Mouse (Mus musculus) heart, postnatal 0 days (tissue): ENCODE measurements around the gene Txnip. TPM values are rescaled to one million over a fixed set of nuclear protein-coding genes. Genes with fewer than 3 reads are reported as not detected.

ENCODE experiments used
- ATAC-seq: fragments of 200-750 bp; cut with Nextera tagmentation; 2 replicates; pipeline ENCODE4 v1.8.0; 2017; ENCODE audit warnings: low read depth, moderate number of reproducible peaks, moderate library complexity; ENCODE audit not compliant: insufficient read depth
- DNase-seq: peaks from one replicate; pipeline ENCODE4 v3.0.0-alpha.2; 2016; ENCODE audit warnings: low spot score
- H3K27ac ChIP-seq: fragments of 300-500 bp; sonication (generic); 2 replicates; pipeline ENCODE4 v1.5.1; 2014; ENCODE audit warnings: low read depth, mild to moderate bottlenecking
- H3K27me3 ChIP-seq: fragments of 300-500 bp; sonication (generic); 2 replicates; pipeline ENCODE4 v1.6.1; 2014; ENCODE audit warnings: low read length, mixed read lengths; ENCODE audit not compliant: control insufficient read depth, insufficient read depth
- H3K36me3 ChIP-seq: fragments of 300-500 bp; sonication (generic); replicated peaks from 2 replicates; pipeline ENCODE4 v1.6.1; 2014; ENCODE audit warnings: low read length, mixed read lengths; ENCODE audit not compliant: control insufficient read depth, insufficient read depth
- H3K4me1 ChIP-seq: fragments of 300-500 bp; sonication (generic); 2 replicates; pipeline ENCODE4 v1.6.1; 2014; ENCODE audit warnings: antibody characterized with exemption; ENCODE audit not compliant: control insufficient read depth, insufficient read depth
- H3K4me2 ChIP-seq: fragments of 300-500 bp; sonication (generic); 2 replicates; pipeline ENCODE4 v1.6.1; 2014; ENCODE audit warnings: low read depth, mild to moderate bottlenecking, low read length, moderate library complexity
- H3K4me3 ChIP-seq: fragments of 300-500 bp; sonication (generic); 2 replicates; pipeline ENCODE4 v1.5.1; 2014; ENCODE audit warnings: low read depth, low read length
- H3K9ac ChIP-seq: fragments of 300-500 bp; sonication (generic); replicated peaks from 2 replicates; pipeline ENCODE4 v1.6.1; 2014; ENCODE audit warnings: low read depth, low read length, mixed read lengths
- H3K9me3 ChIP-seq: fragments of 300-500 bp; sonication (generic); replicated peaks from 2 replicates; pipeline ENCODE4 v1.6.1; 2016; ENCODE audit warnings: low read length; ENCODE audit not compliant: control insufficient read depth
- CTCF ChIP-seq: IDR thresholded peaks from 2 replicates; pipeline ENCODE4 v1.5.1; 2016; ENCODE audit warnings: antibody characterized with exemption, control low read depth, low read depth
- EP300 ChIP-seq: IDR thresholded peaks from 2 replicates; pipeline ENCODE4 v1.6.1; 2016; ENCODE audit warnings: antibody characterized with exemption, low read depth
- WGBS: fragments of 180-500 bp; shearing (Covaris S2); extraction: QIAGEN DNeasy Blood & Tissue Kit; methylation state at CpG from one replicate; pipeline ENCODE4 v1.1.7; 2014; 5-methylcytosine and 5-hydroxymethylcytosine counted together
- polyA plus RNA-seq: library from polyadenylated mRNA; unstranded; fragments of >200 nt; fragmentation: Nextera tagmentation; extraction: Ambion mirVana; gene quantifications from 2 replicates; pipeline ENCODE4 v1.2.1, GENCODE M21; 2015
- total RNA-seq: library from RNA; depleted of rRNA; stranded (reverse); fragments of >200 nt; gene quantifications from 2 replicates; pipeline ENCODE4 v1.2.3, GENCODE M21; 2014; ENCODE audit warnings: low replicate concordance

Txnip gene
- total and polyA plus RNA-seq, 2 experiments from 2014 or later = 332 to 1,196 TPM

GRCm38 (mm10) chr3:96559911-96560850, 2.4 kb downstream of the Txnip start:
- Histone ChIP-seq H3K9me3 (no peaks in the 10 kb centered on the region), H3K27me3 (no peaks in the 10 kb centered on the region), H3K36me3 (peaks cover 30% of the 10 kb centered on the region), H3K4me3 (peak overlapping the region; percentile 73), H3K9ac (peak overlapping the region; percentile 96), H3K4me2 (peak overlapping the region; percentile 84), H3K27ac (peak overlapping the region; percentile 96), H3K4me1 (peaks cover 23% of the 10 kb centered on the region)
- ATAC-seq = no peak
- TF ChIP-seq EP300 (peak; percentile 79; the same call in 1 of the 2 replicates), CTCF (no peak)
- DNase-seq = no peak
- WGBS = 13% methylated on average over 23 of the region's 23 CpGs

GRCm38 (mm10) chr3:96560881-96561668, 3.3 kb downstream of the Txnip start:
- Histone ChIP-seq H3K9ac (peak overlapping the region; percentile 96), H3K36me3 (peaks cover 30% of the 10 kb centered on the region), H3K27ac (peak overlapping the region; percentile 96), H3K4me3 (peak overlapping the region; percentile 73), H3K4me2 (peak overlapping the region; percentile 84), H3K9me3 (no peaks in the 10 kb centered on the region), H3K4me1 (peaks cover 22% of the 10 kb centered on the region), H3K27me3 (no peaks in the 10 kb centered on the region)
- no peak for DNase-seq
- ATAC-seq = no peak
- TF ChIP-seq EP300 = no peak; the same call in 1 of the 2 replicates
- no peak for TF ChIP-seq CTCF
- WGBS = 39% methylated on average over 9 of the region's 9 CpGs

GRCm38 (mm10) chr3:96561946-96562681, 4.4 kb downstream of the Txnip start:
- no peaks in the 10 kb centered on the region for H3K27me3 ChIP-seq
- H3K4me1 ChIP-seq = peaks cover 19% of the 10 kb centered on the region
- 28% methylated on average over 10 of the region's 10 CpGs for WGBS
- TF ChIP-seq CTCF = no peak
- TF ChIP-seq EP300 = no peak; the same call in 1 of the 2 replicates
- ATAC-seq = peak; percentile 25
- H3K27ac ChIP-seq = peak overlapping the region; percentile 96
- peaks cover 30% of the 10 kb centered on the region for H3K36me3 ChIP-seq
- peak overlapping the region; percentile 84 for H3K4me2 ChIP-seq
- peak overlapping the region; percentile 73 for H3K4me3 ChIP-seq
- peak overlapping the region; percentile 96 for H3K9ac ChIP-seq
- peak; percentile 69 for DNase-seq
- no peaks in the 10 kb centered on the region for H3K9me3 ChIP-seq

DNA sequence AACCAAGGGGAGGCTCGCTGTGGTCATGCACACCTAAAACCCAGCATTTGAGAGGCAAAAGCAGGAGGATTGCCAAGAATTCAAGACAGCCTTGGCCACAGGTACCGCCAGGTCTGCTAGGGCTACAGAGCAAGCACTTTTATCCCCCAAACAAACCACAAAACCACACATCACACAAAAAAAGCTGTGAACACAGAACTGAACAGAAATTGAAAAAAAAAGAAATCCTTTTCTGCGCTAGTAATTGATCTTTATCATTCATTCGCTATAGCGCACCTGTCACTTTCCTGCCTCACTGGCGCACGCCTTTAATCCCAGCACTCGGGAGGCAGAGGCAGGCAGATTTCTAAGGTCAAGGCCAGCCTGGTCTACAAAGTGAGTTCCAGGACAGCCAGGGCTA, 5.5 kb downstream of the Txnip start:
- Histone ChIP-seq H3K4me3 (no peak overlapping the region), H3K9ac (no peak overlapping the region), H3K4me2 (no peak overlapping the region), H3K9me3 (no peaks in the 10 kb centered on the region), H3K27me3 (no peaks in the 10 kb centered on the region), H3K36me3 (peaks cover 30% of the 10 kb centered on the region), H3K27ac (peak overlapping the region; percentile 96), H3K4me1 (peaks cover 19% of the 10 kb centered on the region)
- WGBS = 87% methylated on average over 8 of the region's 8 CpGs
- DNase-seq = no peak
- 0 out of 2 replicates have a peak, but pooled peaks have one; percentile 3 for ATAC-seq
- no peak for TF ChIP-seq EP300
- TF ChIP-seq CTCF = no peak
